Mouse (Mus musculus): ENCODE measurements at regions not wholly inside any gene's neighbourhood (a gene's known extent, or its start where the extent isn't known, plus 50 kb on each side); places are given as distances from the start of the nearest gene placed in this dataset.

DNA sequence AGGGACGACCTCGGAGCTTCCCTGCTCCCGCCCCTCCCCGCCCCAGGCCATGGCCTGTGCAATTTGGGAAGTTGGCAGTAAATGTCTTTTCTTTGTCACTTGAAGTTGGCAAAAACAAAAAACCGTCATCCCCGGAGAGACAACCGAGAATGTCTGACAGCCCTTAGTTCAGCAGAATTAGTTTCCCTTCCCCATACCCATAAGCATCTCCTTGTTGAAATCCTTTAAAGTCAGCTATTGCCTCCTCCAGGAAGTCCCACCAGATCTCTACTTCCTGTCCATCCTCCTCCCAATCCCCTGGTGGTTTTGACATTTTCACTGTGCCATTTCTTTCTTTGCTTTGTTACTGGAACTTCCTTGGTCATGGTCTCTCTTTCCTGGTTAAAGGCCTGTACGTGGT lies 54.8 kb downstream of the Foxb1 start:
- DNase-seq (ENCODE audit: low spot score): no peak

- DNase-seq (ENCODE audit: low spot score): no peak
Measured at GRCm38 (mm10) chr9:69705071-69705470, 55.7 kb downstream of the Foxb1 start.

DNA sequence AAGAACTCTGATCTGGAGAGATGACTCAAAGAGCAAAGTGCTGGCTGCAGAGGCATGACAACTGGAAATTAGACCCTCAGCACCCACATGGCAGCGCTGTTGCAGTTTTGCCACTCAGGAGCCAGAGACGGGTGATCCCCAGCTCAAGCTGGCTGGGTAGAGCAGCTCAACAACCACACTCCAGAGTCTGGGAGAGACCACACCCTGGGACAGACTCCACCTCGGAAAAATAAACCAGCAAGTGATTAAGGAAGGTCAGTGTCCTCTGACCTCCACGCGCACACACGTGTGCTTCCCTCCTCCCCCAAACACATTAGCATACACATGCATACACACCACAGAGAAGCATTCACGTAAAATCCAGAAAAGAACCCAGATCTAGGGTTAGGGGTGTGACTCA lies 57.0 kb downstream of the Foxb1 start:
- DNase-seq (ENCODE audit: low spot score): no peak

- DNase-seq (ENCODE audit: low spot score): no peak
Measured at GRCm38 (mm10) chr9:69702156-69702928, 58.4 kb downstream of the Foxb1 start.

DNA sequence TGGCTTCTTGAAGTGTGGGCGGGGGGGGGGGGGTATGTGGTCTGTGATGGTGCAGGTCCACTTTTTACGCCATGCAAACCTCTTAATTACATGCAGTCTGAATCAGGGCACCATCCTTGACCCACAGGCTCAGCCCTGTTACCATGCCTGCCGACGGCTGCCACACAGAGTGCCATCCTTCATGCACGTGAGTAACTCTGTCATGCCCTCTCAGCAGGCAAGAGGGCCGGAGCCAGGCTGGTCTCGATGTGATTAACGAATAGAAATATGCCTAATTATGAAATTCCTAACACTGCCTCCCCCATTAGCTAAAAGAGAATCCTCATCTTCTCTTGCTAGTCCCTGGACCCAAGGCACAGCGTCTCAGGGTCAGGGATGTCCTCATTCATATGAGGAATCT lies 60.0 kb downstream of the Foxb1 start:
- DNase-seq (ENCODE audit: low spot score): no peak

- DNase-seq (ENCODE audit: low spot score): no peak
Measured at GRCm38 (mm10) chr9:69691756-69692155, 69.0 kb downstream of the Foxb1 start.

DNA sequence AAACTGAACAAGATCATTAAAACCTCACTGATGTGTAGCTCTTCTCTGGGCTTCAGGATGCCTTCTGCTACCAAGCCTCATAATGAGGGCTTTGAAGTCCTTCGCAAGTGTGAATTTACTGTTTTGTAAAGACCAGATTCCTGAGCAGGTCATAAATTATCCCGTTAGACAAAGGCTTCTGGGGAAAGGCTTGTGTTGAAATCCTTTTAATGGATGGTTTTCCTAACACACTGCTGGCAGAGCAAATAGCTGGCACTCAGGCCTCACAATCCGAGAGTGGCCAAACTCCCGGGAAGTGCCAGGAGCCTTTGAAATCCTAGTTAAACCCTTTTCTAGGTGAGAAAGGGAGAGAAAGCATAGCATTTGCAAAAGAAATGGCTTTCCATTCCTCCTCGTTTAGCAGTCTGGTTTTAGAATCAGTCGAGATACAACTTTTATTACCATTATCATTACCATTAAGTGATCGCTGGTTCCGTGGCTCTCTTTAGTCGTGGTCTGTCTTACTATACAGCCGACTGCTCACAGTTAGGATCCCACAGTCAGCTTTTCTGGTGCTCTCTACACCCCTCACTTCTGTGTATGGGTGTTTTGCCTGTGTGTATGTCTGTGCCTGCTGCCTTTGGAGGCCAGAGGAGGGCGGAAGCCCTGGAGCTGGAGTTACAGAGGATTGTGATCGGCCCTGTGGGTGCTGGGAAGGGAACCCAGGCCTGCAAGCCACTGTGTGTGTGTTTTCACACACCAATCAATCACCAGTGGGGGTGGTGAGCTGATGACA lies 73.2 kb downstream of the Foxb1 start:
- DNase-seq (ENCODE audit: low spot score): no peak

- no peak for DNase-seq (ENCODE audit: low spot score)
Measured at GRCm38 (mm10) chr9:69686766-69687165, 74.0 kb downstream of the Foxb1 start.

GRCm38 (mm10) chr9:69685630-69686029 lies 75.1 kb downstream of the Foxb1 start:
- DNase-seq (ENCODE audit: low spot score): no peak

- DNase-seq (ENCODE audit: low spot score): no peak
Measured at GRCm38 (mm10) chr9:69681372-69682213, 79.1 kb downstream of the Foxb1 start.

DNA sequence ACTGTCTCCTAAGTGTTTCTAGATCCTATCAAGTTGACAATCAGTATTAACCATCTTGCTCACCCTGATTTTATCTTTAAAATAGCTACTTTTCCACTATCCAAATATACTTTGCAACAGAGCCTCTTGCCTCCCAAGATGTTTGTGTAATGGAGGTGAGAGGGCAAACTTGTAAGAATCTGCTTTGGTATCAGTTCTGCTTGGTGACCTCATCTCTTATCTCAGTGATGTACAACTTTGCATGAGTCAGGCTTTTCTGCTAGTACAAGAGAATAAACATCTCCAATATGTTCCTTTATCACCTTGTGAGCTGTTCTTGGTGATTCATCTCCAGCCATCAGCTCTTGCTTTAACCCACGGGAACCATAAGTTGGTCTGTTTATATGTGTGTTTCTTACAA lies 82.1 kb downstream of the Foxb1 start:
- DNase-seq (ENCODE audit: low spot score): no peak

GRCm38 (mm10) chr9:69673463-69674105 lies 87.2 kb downstream of the Foxb1 start:
- DNase-seq (ENCODE audit: low spot score): no peak

DNA sequence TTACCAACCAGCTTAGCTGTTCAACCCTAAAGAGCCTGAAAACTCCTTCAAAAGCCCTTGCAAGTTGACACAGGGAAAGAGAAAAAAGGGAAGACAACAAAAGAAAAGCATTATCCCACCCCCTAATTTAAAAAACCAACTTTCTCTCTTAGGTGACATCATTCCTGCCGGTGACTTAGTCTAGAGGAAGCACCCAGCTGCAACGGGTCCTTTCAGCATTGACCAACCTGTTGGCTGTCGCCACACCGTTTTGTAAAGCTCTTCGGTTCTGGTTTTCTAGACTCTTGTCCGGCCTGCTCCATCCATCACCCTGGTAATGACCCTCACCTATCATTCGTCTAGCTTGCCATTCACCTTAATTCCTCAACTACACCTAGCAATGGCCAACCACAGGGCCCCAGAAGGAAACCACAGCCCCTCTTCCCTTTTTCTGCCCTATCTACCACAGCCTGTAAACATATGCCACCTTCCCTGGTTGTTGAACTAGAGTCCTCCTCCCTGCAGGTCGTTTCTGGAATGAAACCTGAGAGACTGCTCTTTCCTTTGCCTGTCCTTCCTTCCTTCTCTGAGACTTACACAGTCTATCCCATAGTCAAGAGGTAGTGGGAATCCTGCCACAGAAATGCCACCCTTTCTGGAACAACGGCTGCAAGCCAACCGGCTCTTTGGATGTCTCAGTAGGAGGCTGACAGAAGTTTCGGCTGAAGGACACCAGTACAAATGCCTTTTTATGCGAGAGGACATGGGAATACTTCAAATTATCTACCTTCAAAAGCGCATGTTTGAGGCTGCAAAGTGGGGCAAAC lies 87.9 kb downstream of the Foxb1 start:
- no peak for DNase-seq (ENCODE audit: low spot score)

DNA sequence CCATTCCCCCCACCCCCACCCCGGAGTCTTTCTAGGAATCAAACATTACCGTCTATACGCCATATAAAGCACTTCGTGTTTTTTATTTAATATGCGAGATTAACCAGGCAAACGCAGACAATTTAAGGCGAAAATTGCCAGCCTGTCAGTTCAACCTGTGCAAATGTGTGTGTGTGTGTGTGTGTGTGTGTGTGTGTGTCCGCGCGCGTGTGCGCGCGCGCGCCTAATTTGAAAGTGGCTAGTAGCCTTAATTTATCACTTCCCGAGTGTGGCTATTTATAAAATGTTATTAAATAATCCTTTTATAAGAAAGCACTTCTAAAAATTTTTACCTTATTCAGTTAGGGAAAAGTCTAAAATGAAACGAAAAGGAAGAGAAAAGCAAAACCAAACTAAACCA lies 89.5 kb downstream of the Foxb1 start:
- DNase-seq (ENCODE audit: low spot score): no peak

DNA sequence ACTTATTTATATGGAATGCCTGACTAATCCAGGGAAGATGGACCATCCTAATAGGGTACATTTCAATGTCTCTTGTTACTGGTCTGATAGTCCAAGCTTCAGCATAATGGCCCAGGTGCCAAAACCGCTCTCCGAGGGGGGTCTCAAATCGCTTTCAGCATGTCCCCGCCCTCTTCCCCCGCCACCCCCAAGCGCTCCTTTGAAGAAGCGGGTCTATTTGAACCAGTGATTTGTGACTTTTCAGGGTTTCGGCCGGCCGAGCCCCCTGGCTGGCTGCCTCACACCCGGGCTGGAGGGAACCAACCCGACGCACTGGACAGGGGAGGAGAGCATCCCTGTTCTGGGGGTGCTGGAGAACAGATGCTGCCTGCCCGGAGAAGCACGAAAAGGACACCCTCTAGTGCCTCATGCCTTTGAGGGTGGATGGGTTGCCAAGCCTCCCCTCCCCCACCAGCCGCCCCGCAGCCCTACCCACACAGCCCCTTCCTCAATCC lies 90.1 kb downstream of the Foxb1 start:
- DNase-seq (ENCODE audit: low spot score): no peak

DNA sequence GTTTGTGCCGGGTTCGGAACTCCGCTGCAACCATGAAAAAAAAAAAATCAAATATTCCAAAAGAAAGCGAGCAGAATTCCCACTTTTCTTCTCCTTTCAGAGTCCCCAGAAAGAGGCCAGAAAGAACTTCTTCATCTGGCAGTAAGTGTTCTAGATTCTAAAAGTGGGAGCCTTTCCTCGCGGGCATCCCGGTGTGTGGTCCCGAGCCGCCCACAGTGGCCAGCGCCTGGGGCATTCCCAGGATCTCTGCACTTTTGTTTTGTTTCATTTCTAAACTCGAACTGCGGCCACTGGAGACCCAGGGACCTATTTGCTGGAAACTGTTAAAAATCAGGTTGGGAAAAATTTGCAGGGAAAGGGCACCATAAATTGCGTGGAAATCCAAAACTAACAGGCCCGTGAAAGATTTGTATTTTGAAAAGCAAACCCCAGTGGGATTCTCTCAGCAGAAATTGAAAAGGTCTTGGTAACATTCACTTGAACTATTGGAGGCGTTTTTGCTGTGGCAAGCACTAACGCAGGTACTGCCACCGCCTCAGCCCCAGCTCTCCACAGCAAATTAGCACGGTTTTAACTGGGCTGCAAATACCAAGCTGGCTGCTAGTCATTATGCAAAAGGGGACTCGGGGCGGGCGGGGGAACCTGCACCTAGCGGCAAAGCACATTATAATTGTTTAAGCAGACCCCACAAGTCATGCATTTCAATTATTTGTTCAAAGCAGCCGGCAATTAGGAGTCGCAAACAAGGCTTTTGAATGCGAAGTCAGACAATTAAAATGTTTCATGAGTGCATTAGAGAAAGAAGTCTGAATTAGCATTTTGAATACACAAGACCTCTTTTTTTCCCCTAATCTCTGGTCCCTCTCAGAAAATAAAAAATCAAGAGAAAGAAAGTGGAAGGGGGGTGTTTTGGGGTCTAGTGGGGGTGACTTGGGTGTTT lies 90.9 kb downstream of the Foxb1 start:
- DNase-seq (ENCODE audit: low spot score): no peak

DNA sequence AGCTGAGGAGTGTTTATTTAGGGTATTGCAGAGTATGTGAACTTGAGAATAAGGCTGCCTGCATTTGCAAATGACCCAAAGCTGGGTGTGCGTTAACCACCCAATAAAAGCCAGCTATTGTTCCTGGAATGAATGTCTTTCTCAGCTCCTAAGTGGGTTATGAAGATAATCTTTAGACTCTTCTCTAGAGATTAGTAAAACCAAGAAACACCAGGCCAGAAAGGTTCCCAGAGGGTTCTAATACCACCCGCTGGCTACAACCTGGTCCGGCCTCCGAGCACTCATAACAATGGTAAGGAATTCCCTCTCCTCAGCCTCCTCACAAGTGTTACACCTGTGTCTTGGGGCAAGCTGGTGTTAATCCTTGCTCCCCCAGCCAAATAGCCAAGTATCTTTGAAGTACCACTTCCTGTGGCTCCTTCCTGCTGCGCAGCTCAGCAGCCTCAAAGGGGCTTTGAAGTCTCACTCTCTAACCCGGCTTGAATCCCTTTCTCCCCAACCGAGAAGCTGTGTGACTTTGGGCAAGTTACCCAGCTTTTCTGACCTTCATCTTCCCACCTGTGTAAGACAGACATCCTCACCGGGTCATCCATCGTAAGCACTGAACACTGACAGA lies 92.2 kb downstream of the Foxb1 start:
- no peak for DNase-seq (ENCODE audit: low spot score)

DNA sequence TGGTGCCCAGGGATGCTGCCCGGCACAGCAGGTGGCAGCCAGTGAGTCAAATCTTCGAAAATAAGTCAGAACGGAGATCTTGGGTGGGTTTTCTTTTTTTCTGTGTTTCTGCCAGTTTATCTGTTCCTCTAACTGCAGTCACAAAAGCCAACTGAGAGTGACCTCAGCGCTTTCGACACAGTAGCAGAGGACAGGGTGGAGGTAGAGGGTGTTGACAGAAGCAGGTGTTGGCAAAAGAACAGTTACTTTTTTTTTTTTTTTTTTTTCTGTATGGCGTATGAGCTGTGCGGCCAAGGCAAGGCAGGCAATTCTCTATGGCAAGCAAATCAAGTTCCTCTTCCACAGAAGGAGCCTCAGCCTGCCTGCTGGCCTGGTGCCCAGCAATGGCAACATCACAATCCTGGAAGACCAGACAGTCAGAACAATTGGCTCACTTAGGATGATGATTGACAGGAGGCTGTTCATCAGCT lies 93.6 kb downstream of the Foxb1 start:
- DNase-seq (ENCODE audit: low spot score): no peak

- no peak for DNase-seq (ENCODE audit: low spot score)
Measured at GRCm38 (mm10) chr9:69664201-69664600, 96.5 kb downstream of the Foxb1 start.

Data from urinary bladder, postnatal 14 days (tissue).